Mouse (Mus musculus) lung, postnatal 36 days (tissue): ENCODE data around the gene Insm1.

Experiments used
- DNase-seq: peaks from one replicate; pipeline ENCODE4 v3.0.0; 2022; ENCODE audit warnings: mixed read lengths

The Insm1 gene

GRCm38 (mm10) chr2:146225818-146226217, 4.1 kb downstream of the Insm1 start:
- DNase-seq = no peak

- DNase-seq = peak; percentile 55
These were observed 4.8 kb downstream of the Insm1 start for GRCm38 (mm10) chr2:146226484-146226883.

- DNase-seq = no peak
These were observed 5.9 kb downstream of the Insm1 start for GRCm38 (mm10) chr2:146227646-146228045.

GRCm38 (mm10) chr2:146228435-146228834, 6.7 kb downstream of the Insm1 start:
- no peak for DNase-seq

- DNase-seq = no peak
These were observed 9.8 kb downstream of the Insm1 start for GRCm38 (mm10) chr2:146231485-146231884.

- no peak for DNase-seq
These were observed 17.6 kb downstream of the Insm1 start for GRCm38 (mm10) chr2:146239196-146239747.

GRCm38 (mm10) chr2:146244049-146244448, 22.3 kb downstream of the Insm1 start:
- DNase-seq = no peak

GRCm38 (mm10) chr2:146245401-146245800, 23.7 kb downstream of the Insm1 start:
- DNase-seq = no peak

GRCm38 (mm10) chr2:146246409-146247075, 24.8 kb downstream of the Insm1 start:
- no peak for DNase-seq

GRCm38 (mm10) chr2:146247576-146247975, 25.9 kb downstream of the Insm1 start:
- no peak for DNase-seq

GRCm38 (mm10) chr2:146249033-146249432, 27.3 kb downstream of the Insm1 start:
- DNase-seq = no peak

GRCm38 (mm10) chr2:146250236-146250904, 28.6 kb downstream of the Insm1 start:
- no peak for DNase-seq

GRCm38 (mm10) chr2:146254387-146254786, 32.7 kb downstream of the Insm1 start:
- no peak for DNase-seq

GRCm38 (mm10) chr2:146255636-146256035, 33.9 kb downstream of the Insm1 start:
- no peak for DNase-seq

- peak; percentile 17 for DNase-seq
These were observed 34.7 kb downstream of the Insm1 start for GRCm38 (mm10) chr2:146256321-146256875.

- peak; percentile 10 for DNase-seq
These were observed 35.3 kb downstream of the Insm1 start for GRCm38 (mm10) chr2:146257037-146257436.

- no peak for DNase-seq
These were observed 35.9 kb downstream of the Insm1 start for GRCm38 (mm10) chr2:146257609-146258008.

- DNase-seq = peak; percentile 12
These were observed 37.2 kb downstream of the Insm1 start for GRCm38 (mm10) chr2:146258736-146259469.

- no peak for DNase-seq
These were observed 38.3 kb downstream of the Insm1 start for GRCm38 (mm10) chr2:146259787-146260560.

GRCm38 (mm10) chr2:146261146-146261545, 39.4 kb downstream of the Insm1 start:
- no peak for DNase-seq

GRCm38 (mm10) chr2:146262215-146262614, 40.5 kb downstream of the Insm1 start:
- no peak for DNase-seq

- no peak for DNase-seq
These were observed 41.2 kb downstream of the Insm1 start for GRCm38 (mm10) chr2:146262966-146263365.
